Mouse (Mus musculus) layer of hippocampus, adult 2 months (tissue): ENCODE measurements around the gene 9330182O14Rik. TPM values are rescaled to one million over a fixed set of nuclear protein-coding genes. Genes with fewer than 3 reads are reported as not detected.

Experiments
- DNase-seq, 2 experiments: peaks; one replicate each; pipeline ENCODE4 v3.0.0; 2022; ENCODE audit warnings: low spot score in 2 of 2
- H3K27ac ChIP-seq: fragments of 200-600 bp; 2 replicates; pipeline ENCODE4 v1.8.1; 2022
- H3K4me3 ChIP-seq: fragments of 200-600 bp; 2 replicates; pipeline ENCODE4 v1.8.1; 2022; ENCODE audit warnings: mild to moderate bottlenecking
- CTCF ChIP-seq: fragments of 200-600 bp; conservative IDR thresholded peaks from 2 replicates; pipeline ENCODE4 v1.8.1; 2022; ENCODE audit warnings: antibody characterized with exemption, mild to moderate bottlenecking, moderate library complexity
- microRNA-seq, 2 experiments: library from miRNA; unstranded; fragments of <30 nt; microRNA quantifications; one replicate each; pipeline ENCODE4 v1.2.0; 2021
- total RNA-seq, 2 experiments: library from RNA; stranded (reverse); gene quantifications; 2 replicates each; pipeline ENCODE4 v1.2.3; 2021

The 9330182O14Rik gene
- total RNA-seq, 2 experiments from 2014 or later, result not detected

- TF ChIP-seq CTCF, result peak; percentile 91
- H3K4me3 ChIP-seq, result peak overlapping the region; percentile 42
- peak; percentile 57 to 83 for DNase-seq
- H3K27ac ChIP-seq, result peak overlapping the region; percentile 36
Measured at GRCm38 (mm10) chr15:40166560-40167275, 32.6 kb downstream of the 9330182O14Rik start.

- H3K27ac ChIP-seq, result peak overlapping the region; percentile 36
- TF ChIP-seq CTCF, result no peak
- H3K4me3 ChIP-seq, result peak overlapping the region; percentile 42
Measured at GRCm38 (mm10) chr15:40167276-40168139, 33.3 kb downstream of the 9330182O14Rik start.

GRCm38 (mm10) chr15:40168140-40168688 lies 34.0 kb downstream of the 9330182O14Rik start:
- DNase-seq, result no peak
- no peak overlapping the region for H3K27ac ChIP-seq
- TF ChIP-seq CTCF, result no peak
- H3K4me3 ChIP-seq, result peak overlapping the region; percentile 8; the same call in 1 of the 2 replicates

More at GRCm38 (mm10) chr15:40167276-40168139, 33.3 kb downstream of the 9330182O14Rik start:
- no peak for DNase-seq

GRCm38 (mm10) chr15:40169061-40169460 lies 34.9 kb downstream of the 9330182O14Rik start:
- no peak for DNase-seq
- Histone ChIP-seq H3K4me3 (peak overlapping the region; percentile 53; the same call in 1 of the 2 replicates), H3K27ac (no peak overlapping the region; the same call in 1 of the 2 replicates)
- TF ChIP-seq CTCF, result no peak

GRCm38 (mm10) chr15:40169705-40170104 lies 35.5 kb downstream of the 9330182O14Rik start:
- DNase-seq, result peak in 1 of 2 experiments; percentile 16
- H3K4me3 ChIP-seq, result peak overlapping the region; percentile 53
- TF ChIP-seq CTCF, result no peak
- H3K27ac ChIP-seq, result peak overlapping the region; percentile 70; the same call in 1 of the 2 replicates

- no peak overlapping the region for H3K4me3 ChIP-seq
- H3K27ac ChIP-seq, result no peak overlapping the region
- TF ChIP-seq CTCF, result no peak
- DNase-seq, result no peak
Measured at GRCm38 (mm10) chr15:40179423-40179822, 45.3 kb downstream of the 9330182O14Rik start.

- no peak for TF ChIP-seq CTCF
- Histone ChIP-seq H3K4me3 (no peak overlapping the region), H3K27ac (no peak overlapping the region)
- no peak for DNase-seq
Measured at GRCm38 (mm10) chr15:40187017-40187416, 52.9 kb downstream of the 9330182O14Rik start.

Small RNAs within 50 kb of the gene (microRNA-seq; reads per million reads assigned to microRNA genes)
- 0 reads per million in 2 experiments for gene Gm25958
